Mouse (Mus musculus) CH12.LX (cell line): ENCODE results near the gene Stk38l. TPM values are rescaled to one million over a fixed set of nuclear protein-coding genes. Genes with fewer than 3 reads are reported as not detected.

Source experiments
- DNase-seq: peaks from one replicate; pipeline ENCODE4 v3.0.0-alpha.2; 2013; ENCODE audit errors: extremely low read depth
- H3K27ac ChIP-seq: 2 replicates; pipeline ENCODE4 v1.5.1; 2012; ENCODE audit warnings: low read depth, mild to moderate bottlenecking, control low read depth, moderate library complexity; ENCODE audit not compliant: insufficient read depth
- H3K27me3 ChIP-seq: replicated peaks from 2 replicates; pipeline ENCODE3; 2012; ENCODE audit warnings: inconsistent platforms
- H3K36me3 ChIP-seq, 2 experiments: replicated peaks in 1 of 2; 2 replicates each; pipeline versions ENCODE3 to v1.6.1; 2012; ENCODE audit warnings: inconsistent platforms in 1 of 2, low read length in 1 of 2, mild to moderate bottlenecking in 1 of 2, mixed read lengths in 1 of 2, moderate library complexity in 1 of 2; ENCODE audit not compliant: control insufficient read depth in 1 of 2, insufficient read depth in 1 of 2
- H3K4me1 ChIP-seq, 2 experiments: 2 replicates each; pipeline ENCODE4 v1.6.1; 2012; ENCODE audit warnings: inconsistent platforms in 1 of 2, moderate library complexity in 1 of 2; ENCODE audit not compliant: insufficient read depth in 2 of 2, control insufficient read depth in 1 of 2
- H3K4me2 ChIP-seq: 2 replicates; pipeline ENCODE4 v1.6.1; 2012; ENCODE audit warnings: low read depth, mild to moderate bottlenecking, control low read depth; ENCODE audit not compliant: poor library complexity, insufficient read depth, severe bottlenecking
- H3K4me3 ChIP-seq, 3 experiments: fragments of 150-350 bp in 1 of 3; sonication (generic) in 1 of 3; replicated peaks in 1 of 3; 2 replicates each; pipeline versions ENCODE3 to v1.5.1; 2011 to 2012; ENCODE audit warnings: low read depth in 2 of 3, low read length in 2 of 3, mild to moderate bottlenecking in 2 of 3, moderate library complexity in 2 of 3, control low read depth in 1 of 3, improper control_type of control experiment in 1 of 3, inconsistent platforms in 1 of 3, mixed read lengths in 1 of 3; ENCODE audit not compliant: poor library complexity in 1 of 3
- H3K79me2 ChIP-seq: replicated peaks from 2 replicates; pipeline ENCODE4 v1.6.1; 2012; ENCODE audit warnings: mild to moderate bottlenecking, moderate library complexity; ENCODE audit not compliant: control insufficient read depth, poor library complexity, insufficient read depth, severe bottlenecking; ENCODE audit errors: extremely low read depth
- H3K9ac ChIP-seq: 2 replicates; pipeline ENCODE4 v1.6.1; 2012; ENCODE audit warnings: low read depth, mild to moderate bottlenecking, control low read depth, moderate library complexity; ENCODE audit not compliant: insufficient read depth
- H3K9me3 ChIP-seq: replicated peaks from 2 replicates; pipeline ENCODE3; 2012; ENCODE audit warnings: low read length, inconsistent platforms, mixed read lengths
- BHLHE40 ChIP-seq: IDR thresholded peaks from 2 replicates; pipeline ENCODE4 v1.6.1; 2011; ENCODE audit warnings: mild to moderate bottlenecking, low read depth, low read length, improper control_type of control experiment
- CHD1 ChIP-seq: IDR thresholded peaks from 2 replicates; pipeline ENCODE4 v1.6.1; 2012; ENCODE audit warnings: low read depth, low read length, improper control_type of control experiment, inconsistent platforms
- CHD2 ChIP-seq: IDR thresholded peaks from 2 replicates; pipeline ENCODE4 v1.6.1; 2011; ENCODE audit warnings: low read length, improper control_type of control experiment
- CTCF ChIP-seq, 2 experiments: IDR thresholded peaks in 1 of 2; conservative IDR thresholded peaks in 1 of 2; 2 replicates each; pipeline ENCODE4 v1.5.1; 2011 to 2012; ENCODE audit warnings: low read depth in 2 of 2, low read length in 2 of 2, improper control_type of control experiment in 1 of 2, inconsistent platforms in 1 of 2, mild to moderate bottlenecking in 1 of 2, moderate library complexity in 1 of 2
- EP300 ChIP-seq: IDR thresholded peaks from 2 replicates; pipeline ENCODE4 v1.6.1; 2011; ENCODE audit warnings: low read length, improper control_type of control experiment
- ETS1 ChIP-seq: conservative IDR thresholded peaks from 2 replicates; pipeline ENCODE4 v1.6.1; 2012; ENCODE audit warnings: low read depth, mild to moderate bottlenecking, inconsistent platforms, low read length, improper control_type of control experiment, moderate library complexity
- GABPA ChIP-seq: IDR thresholded peaks from 2 replicates; pipeline ENCODE4 v1.6.1; 2012; ENCODE audit warnings: low read depth, low read length, improper control_type of control experiment, inconsistent platforms; ENCODE audit not compliant: insufficient replicate concordance
- JUN ChIP-seq: IDR thresholded peaks from 2 replicates; pipeline ENCODE4 v1.6.1; 2011; ENCODE audit warnings: low read depth, mild to moderate bottlenecking, low read length, improper control_type of control experiment, moderate library complexity; ENCODE audit not compliant: insufficient read depth
- JUND ChIP-seq: conservative IDR thresholded peaks from 2 replicates; pipeline ENCODE4 v1.6.1; 2011; ENCODE audit warnings: low read depth, low read length, improper control_type of control experiment
- MAFK ChIP-seq: IDR thresholded peaks from 2 replicates; pipeline ENCODE4 v1.6.1; 2011; ENCODE audit warnings: low read length, improper control_type of control experiment; ENCODE audit not compliant: insufficient replicate concordance
- MAX ChIP-seq: IDR thresholded peaks from 2 replicates; pipeline ENCODE4 v1.6.1; 2011; ENCODE audit warnings: low read length, improper control_type of control experiment
- MYC ChIP-seq: IDR thresholded peaks from 2 replicates; pipeline ENCODE4 v1.6.1; 2011; ENCODE audit warnings: low read depth, mild to moderate bottlenecking, improper control_type of control experiment, low read length
- RCOR1 ChIP-seq: conservative IDR thresholded peaks from 2 replicates; pipeline ENCODE4 v1.6.1; 2012; ENCODE audit warnings: low read depth, mild to moderate bottlenecking, inconsistent platforms, low read length, improper control_type of control experiment
- TBP ChIP-seq: conservative IDR thresholded peaks from 2 replicates; pipeline ENCODE4 v1.6.1; 2011; ENCODE audit warnings: low read depth, low read length, improper control_type of control experiment
- ZKSCAN1 ChIP-seq: IDR thresholded peaks from 2 replicates; pipeline ENCODE4 v1.6.1; 2012; ENCODE audit warnings: low read depth, inconsistent platforms, low read length, improper control_type of control experiment, borderline replicate concordance
- ZMIZ1 ChIP-seq: IDR thresholded peaks from 2 replicates; pipeline ENCODE4 v1.6.1; 2012; ENCODE audit warnings: low read depth, mild to moderate bottlenecking, inconsistent platforms, low read length, improper control_type of control experiment
- dilution Hi-C: fragments of 300-500 bp; cut with MboI; formaldehyde crosslinking; loops from 2 replicates; pipeline ENCODE4 v1.14.3; 2020; ENCODE audit warnings: low sequenced_read_pairs; ENCODE audit not compliant: extremely low pct_unique_long_range_greater_than_20kb, extremely low pct_ligation_motif_present
- in situ Hi-C: fragments of 300-500 bp; cut with MboI; formaldehyde crosslinking; loops from 3 replicates; pipeline ENCODE4 v1.14.3; 2019; ENCODE audit warnings: low sequenced_read_pairs, low pct_ligation_motif_present, low pct_unique_long_range_greater_than_20kb, mixed read lengths
- polyA plus RNA-seq: library from polyadenylated mRNA; unstranded; fragments of >175 nt; gene quantifications from 2 replicates; pipeline ENCODE4 v1.2.1, GENCODE M21; 2012; ENCODE audit warnings: low read depth; ENCODE audit not compliant: insufficient read length
- total RNA-seq, 2 experiments: library from RNA; depleted of rRNA; stranded (reverse); fragments of 300-350 nt in 1 of 2; fragments of >200 nt in 1 of 2; gene quantifications; 2 replicates each; pipeline ENCODE4 v1.2.3; 2012 to 2014

Stk38l gene
- total and polyA plus RNA-seq, 3 experiments = 3.8 to 5.2 (median 4.7) TPM

DNA sequence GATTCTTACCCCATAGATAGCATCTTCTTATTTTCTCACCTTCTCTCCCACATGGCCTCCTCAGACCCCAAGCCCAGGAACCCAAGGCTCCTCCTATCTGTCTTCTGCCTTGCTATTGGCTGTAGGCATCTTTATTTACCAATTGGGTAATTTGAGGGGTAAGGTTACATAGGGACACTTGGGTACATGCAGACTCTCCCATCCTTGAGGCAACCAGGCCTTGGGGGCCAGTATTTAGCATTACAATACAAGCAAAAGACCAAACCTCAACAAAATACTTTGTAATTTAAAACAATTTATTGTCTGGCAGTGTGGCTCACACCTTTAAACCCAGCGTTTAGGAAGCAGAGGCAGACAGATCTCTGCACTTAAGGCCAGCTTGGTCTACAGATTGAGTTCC lies 5.2 kb upstream of the Stk38l start:
- no peaks in the 10 kb centered on the region for H3K36me3 ChIP-seq
- TF ChIP-seq ZKSCAN1 (no peak), BHLHE40 (no peak), CHD1 (no peak), CTCF (conservative IDR thresholded peaks at IDR 0.05 in 1 of 2, IDR thresholded peaks at IDR 0.05 in 1 of 2; ENCODE audit: low read depth in 2 of 2, low read length in 2 of 2) (no peak)
- H3K9me3 ChIP-seq = no peaks in the 10 kb centered on the region
- no peaks in the 10 kb centered on the region for H3K79me2 ChIP-seq
- H3K4me3 ChIP-seq = no peak overlapping the region
- no peak overlapping the region for H3K9ac ChIP-seq
- no peaks in the 10 kb centered on the region for H3K27me3 ChIP-seq
- dilution Hi-C loops = no loop called here
- no peak for DNase-seq
- in situ Hi-C loops = loop anchor here (5.0 kb wide), 1 partner anchor 42 kb away; no protein-coding TSS in a partner anchor
- H3K4me1 ChIP-seq = peaks cover 0 to 5% of the 10 kb centered on the region in 2 experiments; a peak in 1 of 4 replicates
- H3K4me2 ChIP-seq = no peak overlapping the region
- no peak overlapping the region for H3K27ac ChIP-seq

DNA sequence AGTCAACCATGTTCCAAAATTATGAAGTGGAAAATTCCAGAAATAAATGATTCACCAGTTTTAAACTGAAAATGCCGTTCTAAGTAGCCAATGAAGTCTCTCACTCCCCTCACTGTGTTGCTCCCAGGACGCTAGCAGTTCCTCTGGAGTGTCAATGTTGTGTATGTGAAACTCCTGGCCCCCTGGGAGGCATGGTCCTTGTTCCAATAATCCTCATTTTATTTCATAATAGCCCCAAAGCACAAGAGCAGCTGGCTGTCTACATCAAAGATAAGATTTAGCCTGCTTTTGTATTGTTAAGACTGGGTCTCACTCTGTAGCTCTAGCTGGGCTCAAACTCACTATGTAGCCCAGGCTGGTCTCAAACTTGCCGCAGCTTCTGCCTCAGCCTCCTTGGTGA lies 990 bp upstream of the Stk38l start:
- in situ Hi-C loops (loop anchor here (5.0 kb wide), 1 partner anchor 47 kb away; no protein-coding TSS in a partner anchor), dilution Hi-C loops (no loop called here)
- Histone ChIP-seq H3K4me2 (no peak overlapping the region), H3K27ac (no peak overlapping the region), H3K9me3 (no peaks in the 10 kb centered on the region), H3K4me1 (peaks cover 6 to 13% of the 10 kb centered on the region in 2 experiments; a peak in 3 of 4 replicates), H3K9ac (no peak overlapping the region), H3K27me3 (no peaks in the 10 kb centered on the region), H3K79me2 (0 out of 2 replicates have a peak, but pooled peaks cover 3% of the 10 kb centered on the region), H3K36me3 (peaks cover 0 to 2% of the 10 kb centered on the region in 2 experiments), H3K4me3 (no peak overlapping the region)
- TF ChIP-seq MAFK (no peak), BHLHE40 (no peak), JUN (no peak), CHD2 (no peak), RCOR1 (no peak), TBP (no peak), GABPA (no peak), ETS1 (no peak), JUND (no peak), ZMIZ1 (no peak), MAX (no peak), ZKSCAN1 (no peak), EP300 (no peak), MYC (no peak)
- no peak for DNase-seq
